Mouse (Mus musculus): ENCODE measurements at regions not wholly inside any gene's neighbourhood (a gene's known extent, or its start where the extent isn't known, plus 50 kb on each side); places are given as distances from the start of the nearest gene placed in this dataset.

DNA sequence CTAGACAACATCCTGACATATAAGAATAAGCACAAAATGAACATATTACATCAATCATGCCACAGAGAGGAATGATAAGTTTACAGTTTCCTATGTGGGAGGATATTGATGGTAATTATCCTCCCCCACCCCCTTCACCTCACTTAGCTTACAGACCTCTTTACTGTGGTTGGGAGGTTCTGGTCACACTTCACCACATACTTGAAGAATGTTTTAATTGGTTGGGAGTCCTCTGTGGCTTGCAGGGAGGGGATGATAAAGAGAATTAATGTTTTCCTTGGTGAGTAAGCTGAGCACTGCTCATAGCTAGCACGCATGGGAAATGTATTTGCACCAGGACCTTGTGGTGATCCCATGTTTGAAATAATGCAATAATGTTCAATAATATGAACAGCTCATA, 468.5 kb downstream of the Hsfy2 start:
- Histone ChIP-seq H3K27ac (ENCODE audit: low read length) (no peak overlapping the region), H3K36me3 (ENCODE audit: control insufficient read depth, insufficient read depth) (no peaks in the 10 kb centered on the region)
- no peak for ATAC-seq

DNA sequence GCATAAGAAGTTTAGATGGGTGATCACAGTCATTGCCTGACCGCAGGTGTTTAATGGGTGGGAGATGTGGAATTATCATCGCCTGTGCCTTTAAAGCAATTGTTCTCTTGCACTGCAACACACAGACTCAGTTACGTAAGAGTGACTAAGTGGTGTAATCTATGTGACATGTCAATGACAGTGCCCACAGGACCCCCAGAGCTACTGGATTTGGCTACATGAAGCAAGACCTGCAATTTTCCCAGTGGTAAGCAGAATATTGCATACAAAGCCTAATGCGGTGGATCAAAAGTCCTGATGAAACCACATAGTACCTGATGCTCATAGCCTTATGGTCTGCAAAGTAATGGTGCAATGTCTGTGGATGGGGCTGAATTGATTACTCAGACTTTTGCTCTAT, 469.2 kb downstream of the Hsfy2 start:
- no peak for ATAC-seq
- H3K4me2 ChIP-seq (ENCODE audit: low read length) = no peak overlapping the region
- H3K36me3 ChIP-seq (ENCODE audit: control insufficient read depth, insufficient read depth) = no peaks in the 10 kb centered on the region
- 88% methylated on average over 4 of the region's 4 CpGs for WGBS
- H3K27me3 ChIP-seq (replicated peaks; ENCODE audit: control insufficient read depth, insufficient read depth, low read length) = no peaks in the 10 kb centered on the region
- no peaks in the 10 kb centered on the region for H3K4me1 ChIP-seq (replicated peaks; ENCODE audit: control insufficient read depth, insufficient read depth, low read length)
- no peak overlapping the region for H3K9ac ChIP-seq (replicated peaks; ENCODE audit: low read depth, low read length)
- H3K4me3 ChIP-seq (replicated peaks; ENCODE audit: low read length) = no peak overlapping the region
- H3K27ac ChIP-seq (ENCODE audit: low read length) = no peak overlapping the region
- H3K9me3 ChIP-seq (ENCODE audit: control insufficient read depth, low read length) = no peaks in the 10 kb centered on the region

More for the DNA sequence above, 468.5 kb downstream of the Hsfy2 start:
- 88% methylated on average over 1 of the region's 1 CpGs for WGBS
- Histone ChIP-seq H3K27me3 (replicated peaks; ENCODE audit: control insufficient read depth, insufficient read depth, low read length) (no peaks in the 10 kb centered on the region), H3K4me2 (ENCODE audit: low read length) (no peak overlapping the region), H3K4me1 (replicated peaks; ENCODE audit: control insufficient read depth, insufficient read depth, low read length) (no peaks in the 10 kb centered on the region), H3K9me3 (ENCODE audit: control insufficient read depth, low read length) (no peaks in the 10 kb centered on the region), H3K9ac (replicated peaks; ENCODE audit: low read depth, low read length) (no peak overlapping the region), H3K4me3 (replicated peaks; ENCODE audit: low read length) (no peak overlapping the region)

DNA sequence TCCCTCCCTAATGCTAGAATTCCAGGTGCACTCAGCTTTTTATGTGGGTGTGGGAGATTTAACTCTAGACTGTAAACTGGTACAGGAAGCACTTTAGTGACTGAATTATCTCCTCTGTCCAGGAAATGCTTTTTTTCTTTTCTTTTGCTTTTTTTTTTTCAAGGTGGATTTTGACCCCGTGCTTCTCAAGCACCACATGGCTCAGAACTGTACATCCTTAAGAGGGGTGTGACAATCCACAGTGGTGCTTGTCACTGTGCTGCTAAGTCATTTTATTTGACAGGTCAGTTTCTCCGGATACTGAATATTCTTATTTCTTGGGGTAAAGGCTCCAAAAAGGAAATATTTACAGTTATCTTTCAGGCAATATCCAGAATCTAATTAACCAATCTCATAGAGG, 472.0 kb downstream of the Hsfy2 start:
- no peaks in the 10 kb centered on the region for H3K27me3 ChIP-seq (replicated peaks; ENCODE audit: control insufficient read depth, insufficient read depth, low read length)
- no peaks in the 10 kb centered on the region for H3K4me1 ChIP-seq (replicated peaks; ENCODE audit: control insufficient read depth, insufficient read depth, low read length)
- no peaks in the 10 kb centered on the region for H3K9me3 ChIP-seq (ENCODE audit: control insufficient read depth, low read length)
- 90% methylated on average over 2 of the region's 2 CpGs for WGBS
- no peak overlapping the region for H3K27ac ChIP-seq (ENCODE audit: low read length)
- no peak overlapping the region for H3K4me3 ChIP-seq (replicated peaks; ENCODE audit: low read length)
- H3K36me3 ChIP-seq (ENCODE audit: control insufficient read depth, insufficient read depth) = no peaks in the 10 kb centered on the region
- H3K9ac ChIP-seq (replicated peaks; ENCODE audit: low read depth, low read length) = no peak overlapping the region
- ATAC-seq = no peak
- H3K4me2 ChIP-seq (ENCODE audit: low read length) = no peak overlapping the region

DNA sequence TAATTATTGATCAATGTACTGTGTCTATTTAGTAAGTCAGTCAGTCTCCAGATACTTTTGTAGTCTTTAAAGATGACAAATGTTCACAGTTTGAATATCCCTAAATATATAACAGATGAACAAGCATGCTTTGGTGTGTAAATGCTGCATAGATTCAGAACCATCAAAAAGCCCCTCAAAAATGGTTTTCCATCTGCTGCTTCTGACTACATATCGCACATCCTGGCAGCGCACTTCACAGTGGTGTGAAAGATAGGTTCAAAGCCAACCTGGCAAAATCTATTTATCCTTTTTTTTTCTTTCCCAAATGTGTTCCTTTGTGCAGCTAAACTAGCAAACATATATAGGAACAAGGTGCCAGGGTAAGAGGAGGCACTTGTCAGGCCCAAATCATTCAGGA, 472.9 kb downstream of the Hsfy2 start:
- peak; percentile 78 for ATAC-seq
- H3K4me2 ChIP-seq (ENCODE audit: low read length) = no peak overlapping the region
- H3K27ac ChIP-seq (ENCODE audit: low read length) = peak overlapping the region; percentile 41
- H3K36me3 ChIP-seq (ENCODE audit: control insufficient read depth, insufficient read depth) = no peaks in the 10 kb centered on the region
- H3K27me3 ChIP-seq (replicated peaks; ENCODE audit: control insufficient read depth, insufficient read depth, low read length) = no peaks in the 10 kb centered on the region
- no peaks in the 10 kb centered on the region for H3K4me1 ChIP-seq (replicated peaks; ENCODE audit: control insufficient read depth, insufficient read depth, low read length)
- no peaks in the 10 kb centered on the region for H3K9me3 ChIP-seq (ENCODE audit: control insufficient read depth, low read length)
- WGBS = 67% methylated on average over 2 of the region's 2 CpGs
- H3K9ac ChIP-seq (replicated peaks; ENCODE audit: low read depth, low read length) = no peak overlapping the region
- no peak overlapping the region for H3K4me3 ChIP-seq (replicated peaks; ENCODE audit: low read length)

DNA sequence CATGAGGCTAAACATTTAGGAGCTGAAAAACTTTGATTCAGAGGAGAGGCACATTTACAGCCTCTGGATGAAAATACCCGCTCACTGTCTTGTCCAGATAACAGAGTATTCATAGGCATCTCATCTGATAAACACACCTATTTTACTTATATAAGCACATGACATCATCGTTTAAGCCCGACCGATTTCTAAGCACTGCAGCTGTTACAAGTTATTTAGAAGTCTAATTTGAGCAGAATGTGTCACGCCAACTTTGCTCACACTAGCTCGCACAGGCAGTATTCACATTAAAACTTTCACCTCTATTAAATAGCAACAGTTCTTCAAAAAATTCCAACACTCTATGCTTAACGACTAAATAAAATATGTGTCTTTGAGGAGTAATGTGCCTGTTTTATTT, 506.3 kb downstream of the Hsfy2 start:
- ATAC-seq = no peak
- H3K4me2 ChIP-seq (ENCODE audit: low read length) = no peak overlapping the region
- no peak overlapping the region for H3K27ac ChIP-seq (ENCODE audit: low read length)
- WGBS = 29% methylated on average over 7 of the region's 7 CpGs
- no peaks in the 10 kb centered on the region for H3K27me3 ChIP-seq (replicated peaks; ENCODE audit: control insufficient read depth, insufficient read depth, low read length)
- no peaks in the 10 kb centered on the region for H3K36me3 ChIP-seq (ENCODE audit: control insufficient read depth, insufficient read depth)
- no peak overlapping the region for H3K4me3 ChIP-seq (replicated peaks; ENCODE audit: low read length)
- no peak overlapping the region for H3K9ac ChIP-seq (replicated peaks; ENCODE audit: low read depth, low read length)
- no peaks in the 10 kb centered on the region for H3K9me3 ChIP-seq (ENCODE audit: control insufficient read depth, low read length)
- H3K4me1 ChIP-seq (replicated peaks; ENCODE audit: control insufficient read depth, insufficient read depth, low read length) = no peaks in the 10 kb centered on the region

DNA sequence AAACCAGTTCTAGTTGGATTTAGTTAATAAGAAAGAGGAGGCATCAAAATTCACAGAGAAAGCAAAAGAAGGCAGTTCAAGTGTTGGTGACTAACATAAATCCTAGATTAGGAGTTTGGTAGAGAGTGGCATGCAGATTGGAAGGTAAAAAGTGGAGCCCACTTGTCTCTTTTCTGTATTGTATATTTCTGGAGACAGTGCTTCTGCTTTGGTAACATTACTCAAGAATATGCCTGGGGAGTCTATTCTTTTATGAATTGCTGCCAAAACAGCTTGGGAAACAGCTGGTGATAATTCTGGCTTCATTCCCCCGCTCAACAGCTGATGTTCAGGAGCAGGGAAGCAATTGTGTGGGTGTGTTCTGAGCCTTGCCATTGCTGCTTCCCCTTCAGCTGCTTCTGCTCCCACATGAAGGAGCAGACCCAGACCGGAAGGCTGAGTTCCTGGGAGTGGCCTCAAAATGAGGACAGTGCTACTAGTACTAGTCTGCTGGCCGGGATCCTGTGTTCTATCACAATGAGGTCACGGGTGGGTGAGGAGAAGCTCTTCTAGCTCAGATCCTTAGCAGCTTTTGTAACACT, 547.9 kb downstream of the Hsfy2 start:
- peak; percentile 31; the same call in 1 of the 2 replicates for ATAC-seq
- no peaks in the 10 kb centered on the region for H3K36me3 ChIP-seq (ENCODE audit: control insufficient read depth, insufficient read depth)
- no peak overlapping the region for H3K27ac ChIP-seq (ENCODE audit: low read length)
- H3K9me3 ChIP-seq (ENCODE audit: control insufficient read depth, low read length) = no peaks in the 10 kb centered on the region
- H3K4me1 ChIP-seq (replicated peaks; ENCODE audit: control insufficient read depth, insufficient read depth, low read length) = no peaks in the 10 kb centered on the region
- 68% methylated on average over 4 of the region's 4 CpGs for WGBS
- no peak overlapping the region for H3K4me3 ChIP-seq (replicated peaks; ENCODE audit: low read length)
- H3K4me2 ChIP-seq (ENCODE audit: low read length) = no peak overlapping the region
- H3K27me3 ChIP-seq (replicated peaks; ENCODE audit: control insufficient read depth, insufficient read depth, low read length) = no peaks in the 10 kb centered on the region
- H3K9ac ChIP-seq (replicated peaks; ENCODE audit: low read depth, low read length) = no peak overlapping the region

DNA sequence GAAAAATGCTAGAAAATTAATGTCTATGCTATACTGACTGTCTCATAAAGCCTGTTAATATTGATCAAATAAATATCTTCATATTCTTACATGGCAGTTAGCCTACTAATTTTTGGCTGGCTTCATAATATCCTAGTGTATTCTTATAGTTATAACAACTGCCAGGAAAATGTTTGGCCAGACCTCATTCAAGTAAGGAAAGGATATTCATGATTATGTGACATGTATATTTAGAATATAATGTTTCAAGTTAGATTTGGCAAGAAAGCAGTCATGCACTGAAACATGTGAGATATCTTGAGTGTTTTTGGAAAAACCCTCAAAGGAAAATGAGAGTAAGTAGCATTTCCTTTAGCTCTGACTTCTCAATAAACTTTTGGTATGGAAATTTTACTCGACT, 548.9 kb downstream of the Hsfy2 start:
- Histone ChIP-seq H3K4me2 (ENCODE audit: low read length) (no peak overlapping the region), H3K36me3 (ENCODE audit: control insufficient read depth, insufficient read depth) (no peaks in the 10 kb centered on the region), H3K4me1 (replicated peaks; ENCODE audit: control insufficient read depth, insufficient read depth, low read length) (no peaks in the 10 kb centered on the region), H3K27ac (ENCODE audit: low read length) (no peak overlapping the region), H3K9ac (replicated peaks; ENCODE audit: low read depth, low read length) (no peak overlapping the region), H3K9me3 (ENCODE audit: control insufficient read depth, low read length) (no peaks in the 10 kb centered on the region), H3K27me3 (replicated peaks; ENCODE audit: control insufficient read depth, insufficient read depth, low read length) (no peaks in the 10 kb centered on the region), H3K4me3 (replicated peaks; ENCODE audit: low read length) (no peak overlapping the region)
- no peak for ATAC-seq
- 80% methylated on average over 1 of the region's 1 CpGs for WGBS

DNA sequence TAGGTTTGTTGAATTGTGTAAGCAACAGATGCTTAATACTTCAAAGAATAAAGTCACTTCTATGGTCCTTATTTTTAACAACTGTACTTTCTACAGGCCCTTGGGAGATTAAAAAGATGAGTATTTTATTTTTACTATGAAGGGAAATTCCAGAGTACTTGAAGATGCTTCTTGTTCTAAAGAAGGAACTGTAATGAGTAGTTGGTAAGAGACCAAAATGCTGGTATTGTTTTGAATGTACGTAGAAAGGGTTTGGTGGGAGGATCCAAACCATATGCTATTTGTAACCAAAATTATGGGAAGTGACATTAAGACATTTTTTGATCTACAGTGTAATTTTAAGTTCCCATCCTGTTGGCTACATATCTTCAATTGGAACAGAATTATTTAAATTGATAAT, 560.5 kb downstream of the Hsfy2 start:
- H3K4me1 ChIP-seq (replicated peaks; ENCODE audit: control insufficient read depth, insufficient read depth, low read length) = no peaks in the 10 kb centered on the region
- no peaks in the 10 kb centered on the region for H3K36me3 ChIP-seq (ENCODE audit: control insufficient read depth, insufficient read depth)
- H3K27ac ChIP-seq (ENCODE audit: low read length) = no peak overlapping the region
- no peak for ATAC-seq
- H3K9ac ChIP-seq (replicated peaks; ENCODE audit: low read depth, low read length) = no peak overlapping the region
- H3K27me3 ChIP-seq (replicated peaks; ENCODE audit: control insufficient read depth, insufficient read depth, low read length) = no peaks in the 10 kb centered on the region
- H3K9me3 ChIP-seq (ENCODE audit: control insufficient read depth, low read length) = no peaks in the 10 kb centered on the region
- H3K4me2 ChIP-seq (ENCODE audit: low read length) = no peak overlapping the region
- no peak overlapping the region for H3K4me3 ChIP-seq (replicated peaks; ENCODE audit: low read length)
- WGBS = 59% methylated on average over 1 of the region's 1 CpGs

DNA sequence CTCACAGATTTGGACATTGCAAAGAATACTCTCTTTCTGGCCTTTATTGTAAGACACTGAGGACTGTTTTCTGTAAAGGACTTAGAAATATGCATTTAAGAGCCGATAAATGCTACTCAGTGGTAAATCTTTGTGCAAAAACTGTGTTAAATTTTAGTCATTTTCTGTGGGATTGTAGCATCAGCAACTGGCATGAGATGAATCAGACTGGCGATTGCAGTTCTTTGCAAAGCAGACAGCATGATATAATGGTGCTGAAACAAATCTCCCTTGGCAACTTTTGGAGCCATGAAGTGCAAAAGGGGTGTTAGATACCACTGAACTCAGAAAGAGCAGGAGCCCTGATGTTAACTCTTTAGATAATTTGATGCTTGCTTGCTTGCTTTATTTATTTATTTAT, 565.0 kb downstream of the Hsfy2 start:
- H3K4me1 ChIP-seq (replicated peaks; ENCODE audit: control insufficient read depth, insufficient read depth, low read length) = no peaks in the 10 kb centered on the region
- H3K36me3 ChIP-seq (ENCODE audit: control insufficient read depth, insufficient read depth) = no peaks in the 10 kb centered on the region
- ATAC-seq = no peak
- H3K4me2 ChIP-seq (ENCODE audit: low read length) = no peak overlapping the region
- H3K27ac ChIP-seq (ENCODE audit: low read length) = no peak overlapping the region
- WGBS = 79% methylated on average over 2 of the region's 2 CpGs
- no peak overlapping the region for H3K9ac ChIP-seq (replicated peaks; ENCODE audit: low read depth, low read length)
- no peaks in the 10 kb centered on the region for H3K9me3 ChIP-seq (ENCODE audit: control insufficient read depth, low read length)
- no peak overlapping the region for H3K4me3 ChIP-seq (replicated peaks; ENCODE audit: low read length)
- no peaks in the 10 kb centered on the region for H3K27me3 ChIP-seq (replicated peaks; ENCODE audit: control insufficient read depth, insufficient read depth, low read length)

DNA sequence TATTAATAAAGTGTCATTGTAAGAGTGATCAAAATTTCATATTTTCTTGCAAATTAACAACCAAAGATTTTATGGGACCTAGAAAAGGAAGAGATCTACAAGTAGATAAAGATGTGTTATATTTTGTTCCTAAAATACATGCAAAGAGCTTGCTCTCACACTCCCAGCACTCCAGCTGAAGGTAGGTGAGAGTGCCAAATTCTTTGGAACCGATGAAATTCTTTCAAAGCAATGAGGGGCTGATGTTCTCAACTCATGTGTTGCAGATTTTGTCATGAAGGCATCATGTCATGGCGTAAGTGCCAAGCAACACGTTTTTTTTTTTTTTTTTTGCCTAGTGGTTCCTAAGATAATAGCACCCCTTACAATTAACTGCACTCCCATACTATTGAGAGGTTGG, 573.8 kb downstream of the Hsfy2 start:
- H3K4me1 ChIP-seq (replicated peaks; ENCODE audit: control insufficient read depth, insufficient read depth, low read length) = no peaks in the 10 kb centered on the region
- H3K4me3 ChIP-seq (replicated peaks; ENCODE audit: low read length) = no peak overlapping the region
- H3K27ac ChIP-seq (ENCODE audit: low read length) = no peak overlapping the region
- no peaks in the 10 kb centered on the region for H3K36me3 ChIP-seq (ENCODE audit: control insufficient read depth, insufficient read depth)
- no peaks in the 10 kb centered on the region for H3K27me3 ChIP-seq (replicated peaks; ENCODE audit: control insufficient read depth, insufficient read depth, low read length)
- ATAC-seq = no peak
- no peak overlapping the region for H3K9ac ChIP-seq (replicated peaks; ENCODE audit: low read depth, low read length)
- no peak overlapping the region for H3K4me2 ChIP-seq (ENCODE audit: low read length)
- H3K9me3 ChIP-seq (ENCODE audit: control insufficient read depth, low read length) = no peaks in the 10 kb centered on the region
- WGBS = 66% methylated on average over 3 of the region's 3 CpGs
